Mouse (Mus musculus) erythroblast, embryonic 14.5 days (primary cell): ENCODE measurements at regions not wholly inside any gene's neighbourhood (a gene's known extent, or its start where the extent isn't known, plus 50 kb on each side); places are given as distances from the start of the nearest gene placed in this dataset.

Experiments used
- H3K27me3 ChIP-seq: 2 replicates; pipeline ENCODE4 v1.6.1; 2012; ENCODE audit warnings: inconsistent platforms; ENCODE audit not compliant: control insufficient read depth
- H3K36me3 ChIP-seq: 2 replicates; pipeline ENCODE4 v1.6.1; 2012; ENCODE audit warnings: mild to moderate bottlenecking, inconsistent platforms; ENCODE audit not compliant: control insufficient read depth
- H3K4me1 ChIP-seq: 2 replicates; pipeline ENCODE4 v1.6.1; 2012; ENCODE audit warnings: inconsistent platforms; ENCODE audit not compliant: control insufficient read depth
- H3K4me3 ChIP-seq: replicated peaks from 2 replicates; pipeline ENCODE3; 2012; ENCODE audit warnings: moderate library complexity, mild to moderate bottlenecking, inconsistent platforms
- H3K9me3 ChIP-seq: 2 replicates; pipeline ENCODE4 v1.6.1; 2012; ENCODE audit warnings: low read length, inconsistent platforms, mixed read lengths; ENCODE audit not compliant: control insufficient read depth
- GATA1 ChIP-seq: IDR thresholded peaks from 2 replicates; pipeline ENCODE4 v1.6.1; 2012; ENCODE audit warnings: low read length, inconsistent platforms, mixed read lengths
- TAL1 ChIP-seq: IDR thresholded peaks from 3 replicates; pipeline ENCODE4 v1.6.1; 2012; ENCODE audit warnings: low read length, inconsistent platforms, mixed read lengths

DNA sequence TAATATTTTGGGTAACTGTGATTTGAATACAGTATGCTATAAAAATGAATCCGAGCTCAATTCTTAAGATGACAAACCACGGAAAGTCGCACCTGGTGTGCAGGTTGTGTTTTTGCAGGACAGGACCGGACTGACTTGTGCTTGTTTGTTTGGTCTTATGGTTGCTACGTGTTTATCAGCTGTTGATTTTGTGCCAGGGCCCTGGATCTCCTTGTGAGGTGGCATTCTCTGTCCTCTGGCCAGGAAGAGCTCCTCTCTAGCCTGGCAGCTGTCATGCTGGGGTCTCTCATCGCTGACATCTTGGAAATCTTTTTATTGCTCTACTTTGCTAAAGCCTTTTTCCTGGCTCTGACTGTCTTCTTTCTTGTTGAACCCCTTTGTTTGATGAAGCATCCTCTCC lies 723.0 kb upstream of the Car8 start:
- TF ChIP-seq GATA1 (no peak), TAL1 (no peak)
- no peaks in the 10 kb centered on the region for H3K9me3 ChIP-seq
- no peak overlapping the region for H3K4me3 ChIP-seq
- H3K4me1 ChIP-seq: no peaks in the 10 kb centered on the region
- H3K36me3 ChIP-seq: no peaks in the 10 kb centered on the region
- no peaks in the 10 kb centered on the region for H3K27me3 ChIP-seq

DNA sequence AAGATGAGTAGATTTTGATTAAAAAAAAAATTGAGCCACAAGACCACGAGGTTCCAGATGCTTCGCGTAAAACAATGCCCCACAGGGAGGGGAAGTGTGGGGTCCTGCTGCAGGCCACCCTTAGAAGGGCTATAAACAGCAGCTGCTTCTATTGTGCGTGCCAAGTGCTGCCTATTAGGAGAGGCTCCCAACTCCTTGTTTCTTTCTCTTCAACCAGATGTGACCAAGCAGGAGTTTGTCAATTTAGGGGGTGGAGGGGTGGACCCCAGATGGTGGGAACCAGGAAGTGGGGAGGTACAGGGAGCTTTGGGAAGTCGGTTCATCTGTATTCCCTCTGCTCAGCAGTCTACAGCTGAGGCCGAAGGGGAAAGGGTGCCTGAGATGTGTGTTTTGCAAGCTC lies 718.9 kb upstream of the Car8 start:
- Histone ChIP-seq H3K9me3 (no peaks in the 10 kb centered on the region), H3K4me3 (no peak overlapping the region), H3K36me3 (no peaks in the 10 kb centered on the region), H3K27me3 (no peaks in the 10 kb centered on the region), H3K4me1 (no peaks in the 10 kb centered on the region)
- TF ChIP-seq GATA1 (no peak), TAL1 (no peak)

DNA sequence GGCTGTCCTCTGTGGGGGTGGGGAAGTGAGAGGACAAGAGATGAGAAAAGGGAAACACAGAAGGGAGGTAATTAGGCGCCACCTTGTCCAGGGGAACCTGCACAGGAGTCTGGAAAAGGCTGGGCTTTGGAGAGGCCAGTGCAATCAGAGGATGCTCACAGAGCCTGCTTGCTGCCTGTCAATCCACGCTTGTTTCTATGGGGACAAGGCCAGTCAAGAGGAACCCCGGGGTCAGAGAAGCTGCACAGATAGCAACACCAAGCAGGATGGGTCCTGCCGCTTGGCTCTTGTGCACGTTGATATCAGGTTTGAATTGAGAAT lies 718.1 kb upstream of the Car8 start:
- H3K4me3 ChIP-seq: no peak overlapping the region
- TF ChIP-seq GATA1: no peak
- no peak for TF ChIP-seq TAL1
- H3K36me3 ChIP-seq: no peaks in the 10 kb centered on the region
- no peaks in the 10 kb centered on the region for H3K27me3 ChIP-seq
- no peaks in the 10 kb centered on the region for H3K4me1 ChIP-seq
- no peaks in the 10 kb centered on the region for H3K9me3 ChIP-seq

DNA sequence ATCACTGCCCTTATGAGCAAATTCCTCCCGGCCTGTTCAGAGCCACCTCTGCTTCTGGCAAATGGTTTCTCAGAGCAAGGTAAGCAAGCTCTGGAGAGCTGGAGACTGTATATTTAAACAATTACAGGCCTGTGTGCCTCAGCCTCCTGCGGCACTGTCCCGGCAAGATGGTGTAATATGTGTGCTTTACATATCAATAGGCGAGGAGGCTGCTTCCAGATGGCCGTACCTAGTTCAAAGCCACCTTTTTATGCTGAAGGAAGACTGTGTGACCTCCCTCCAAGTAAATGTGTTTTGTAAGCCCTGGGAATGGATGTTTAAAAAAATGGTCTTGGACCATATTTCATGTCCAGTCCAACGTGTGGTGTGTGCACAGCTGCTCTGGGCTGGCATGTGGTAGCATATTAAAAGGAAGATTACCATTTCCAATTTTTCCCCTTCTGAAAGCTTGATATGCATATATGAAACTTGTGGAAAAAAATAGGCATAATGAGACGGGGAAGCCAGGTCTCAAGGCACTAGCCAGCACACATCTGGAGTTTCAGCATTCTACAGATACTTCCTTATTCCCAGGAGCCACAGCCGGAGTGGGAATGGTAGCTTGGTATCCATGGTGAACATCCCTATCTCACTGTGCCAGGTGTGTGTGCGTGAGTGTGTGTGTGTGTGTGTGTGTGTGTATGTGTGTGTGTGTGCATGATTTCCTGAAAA lies 717.6 kb upstream of the Car8 start:
- TF ChIP-seq TAL1 (no peak), GATA1 (no peak)
- no peaks in the 10 kb centered on the region for H3K36me3 ChIP-seq
- H3K9me3 ChIP-seq: no peaks in the 10 kb centered on the region
- H3K4me1 ChIP-seq: no peaks in the 10 kb centered on the region
- H3K27me3 ChIP-seq: no peaks in the 10 kb centered on the region
- no peak overlapping the region for H3K4me3 ChIP-seq

DNA sequence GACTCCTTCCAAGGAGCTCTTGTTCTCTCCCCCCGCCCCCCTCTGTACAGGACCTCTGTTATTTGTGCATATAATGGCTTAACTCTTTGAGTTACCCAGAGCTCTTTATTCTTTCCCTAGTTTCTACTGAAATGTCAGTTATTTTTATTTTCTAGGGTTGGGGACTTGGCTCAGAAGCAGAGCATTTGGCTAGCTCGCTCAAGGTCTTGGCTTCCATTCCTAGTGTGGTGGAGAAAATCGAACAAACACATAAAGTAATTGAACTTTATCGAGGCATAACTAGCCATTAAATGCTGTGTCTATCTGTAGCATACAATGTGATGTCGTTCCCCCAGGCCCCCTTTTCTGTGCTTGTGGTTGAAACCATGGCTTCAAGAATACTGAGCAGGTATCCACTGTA lies 716.5 kb upstream of the Car8 start:
- no peaks in the 10 kb centered on the region for H3K36me3 ChIP-seq
- TF ChIP-seq GATA1: no peak
- no peak for TF ChIP-seq TAL1
- no peaks in the 10 kb centered on the region for H3K4me1 ChIP-seq
- H3K4me3 ChIP-seq: no peak overlapping the region
- no peaks in the 10 kb centered on the region for H3K27me3 ChIP-seq
- H3K9me3 ChIP-seq: no peaks in the 10 kb centered on the region

DNA sequence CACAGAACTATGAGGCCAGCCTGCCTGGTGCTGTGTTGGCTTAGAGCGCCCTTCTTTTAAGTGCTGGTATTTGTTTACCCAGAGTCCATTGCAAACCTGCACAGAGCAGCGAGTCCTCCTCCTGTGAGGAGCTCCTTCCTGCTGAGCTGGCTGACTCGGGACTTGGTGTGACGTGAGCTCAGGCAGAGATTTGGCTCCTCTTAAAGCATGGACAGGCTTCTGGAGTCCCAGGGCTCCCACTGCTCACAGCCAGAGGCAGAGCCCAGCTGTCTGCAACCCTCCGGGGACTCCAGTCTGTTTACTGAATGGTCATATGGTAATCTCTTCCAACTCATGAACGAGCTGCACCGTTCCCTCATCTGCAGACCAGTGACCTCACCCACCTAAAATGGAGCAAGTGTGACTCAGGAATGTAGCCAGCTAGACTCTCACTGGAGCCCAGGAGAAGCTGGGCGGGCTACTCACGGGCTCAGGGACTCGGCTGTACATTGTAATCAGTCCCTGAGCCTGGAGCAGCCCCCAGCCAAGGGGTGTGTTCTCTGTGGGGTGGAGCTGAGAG lies 715.6 kb upstream of the Car8 start:
- H3K4me3 ChIP-seq: no peak overlapping the region
- no peaks in the 10 kb centered on the region for H3K4me1 ChIP-seq
- H3K36me3 ChIP-seq: no peaks in the 10 kb centered on the region
- no peaks in the 10 kb centered on the region for H3K9me3 ChIP-seq
- TF ChIP-seq TAL1 (no peak), GATA1 (no peak)
- no peaks in the 10 kb centered on the region for H3K27me3 ChIP-seq

DNA sequence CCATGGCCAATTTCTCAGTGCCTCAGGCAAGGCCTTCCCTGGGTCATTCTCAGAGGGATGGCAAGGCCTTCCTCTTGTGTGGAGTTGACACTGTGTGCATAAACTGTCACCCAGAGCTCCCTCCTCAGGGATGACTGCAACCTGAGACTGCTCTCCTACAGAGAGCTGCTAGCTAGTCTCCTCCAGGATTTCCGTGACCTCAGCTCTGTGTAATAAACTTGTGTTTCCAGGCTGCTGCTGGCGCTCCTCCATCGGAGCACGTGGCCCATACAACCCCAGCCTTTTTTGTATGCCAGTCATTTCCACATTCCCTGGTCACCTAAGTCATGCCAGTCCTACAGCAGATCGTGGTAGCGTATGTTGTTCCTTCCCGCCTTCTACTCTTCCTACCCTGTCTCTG lies 714.3 kb upstream of the Car8 start:
- Histone ChIP-seq H3K27me3 (no peaks in the 10 kb centered on the region), H3K36me3 (no peaks in the 10 kb centered on the region), H3K9me3 (no peaks in the 10 kb centered on the region), H3K4me1 (no peaks in the 10 kb centered on the region), H3K4me3 (no peak overlapping the region)
- TF ChIP-seq GATA1: no peak

DNA sequence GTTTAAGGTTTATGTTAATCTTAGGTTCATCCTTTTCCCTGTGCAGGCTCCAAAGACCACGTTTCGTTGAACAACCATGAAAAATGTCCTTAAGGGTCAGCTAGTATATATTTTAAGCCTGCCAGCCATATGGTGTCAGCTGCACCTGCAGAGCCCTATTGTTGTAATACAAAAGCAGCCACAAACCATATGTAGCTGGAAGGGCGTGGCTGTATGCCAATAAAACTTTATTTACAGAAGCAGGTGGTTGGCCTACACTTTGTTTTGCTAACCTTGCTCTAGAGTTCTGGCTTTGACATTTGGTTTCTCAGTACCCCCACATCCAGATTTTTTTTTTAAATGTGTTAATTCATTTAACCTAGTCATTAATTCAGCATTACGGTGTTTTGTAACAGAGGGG lies 711.1 kb upstream of the Car8 start:
- H3K27me3 ChIP-seq: no peaks in the 10 kb centered on the region
- H3K4me3 ChIP-seq: no peak overlapping the region
- no peaks in the 10 kb centered on the region for H3K9me3 ChIP-seq
- H3K36me3 ChIP-seq: no peaks in the 10 kb centered on the region
- H3K4me1 ChIP-seq: no peaks in the 10 kb centered on the region
- TF ChIP-seq GATA1 (no peak), TAL1 (no peak)

DNA sequence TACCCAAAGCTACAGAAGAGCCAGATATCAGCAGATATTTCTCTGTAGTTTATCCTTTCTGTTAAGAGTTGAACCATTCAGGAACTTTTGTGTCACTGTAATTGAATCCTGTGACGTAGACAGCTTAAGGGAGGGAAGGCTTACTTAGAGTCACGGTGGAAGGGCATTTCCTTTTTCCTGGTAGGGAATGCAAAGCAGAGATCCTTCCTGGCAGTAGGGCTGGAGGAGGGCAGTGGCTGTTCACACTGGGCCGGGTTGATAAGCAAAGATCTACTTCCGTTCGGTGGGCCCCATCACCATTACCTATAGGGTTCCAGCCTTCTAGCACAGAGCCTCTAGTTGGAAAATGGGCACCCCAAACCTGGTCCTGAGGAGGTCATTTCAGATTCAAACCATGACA lies 710.7 kb upstream of the Car8 start:
- no peaks in the 10 kb centered on the region for H3K4me1 ChIP-seq
- H3K36me3 ChIP-seq: no peaks in the 10 kb centered on the region
- TF ChIP-seq TAL1 (no peak), GATA1 (no peak)
- H3K4me3 ChIP-seq: no peak overlapping the region
- no peaks in the 10 kb centered on the region for H3K9me3 ChIP-seq
- H3K27me3 ChIP-seq: no peaks in the 10 kb centered on the region

DNA sequence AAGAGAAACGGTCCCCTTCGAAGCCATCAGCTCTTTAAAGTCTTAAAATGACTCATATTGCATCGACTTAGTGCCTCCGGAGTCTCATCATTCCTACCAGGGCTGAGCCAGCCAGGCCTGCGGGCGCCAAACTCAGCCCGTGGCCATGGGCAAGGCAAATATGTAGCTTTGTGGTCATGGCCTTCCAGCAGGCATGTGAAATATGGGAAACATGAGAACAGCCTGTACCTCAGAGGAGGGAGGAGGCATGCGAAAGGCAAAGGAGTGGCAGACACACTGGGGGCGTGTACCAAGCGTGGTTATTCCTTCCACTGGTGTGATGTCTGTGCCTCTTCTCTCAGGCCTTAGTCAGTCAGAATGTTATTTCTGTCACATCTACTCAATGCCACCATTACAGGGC lies 706.3 kb upstream of the Car8 start:
- no peaks in the 10 kb centered on the region for H3K4me1 ChIP-seq
- no peaks in the 10 kb centered on the region for H3K27me3 ChIP-seq

More for the DNA sequence above, 706.3 kb upstream of the Car8 start:
- H3K4me3 ChIP-seq: no peak overlapping the region
- no peaks in the 10 kb centered on the region for H3K36me3 ChIP-seq
- TF ChIP-seq TAL1 (no peak), GATA1 (no peak)
- H3K9me3 ChIP-seq: no peaks in the 10 kb centered on the region
